Mouse (Mus musculus) ES-Bruce4 (cell line): Measurements from ENCODE around the gene Sds.

Experiments
- CTCF ChIP-seq: IDR thresholded peaks from one replicate; pipeline ENCODE4 v1.8.1; 2011; ENCODE audit warnings: low read depth, low read length
- EP300 ChIP-seq: IDR thresholded peaks from 2 replicates; pipeline ENCODE4 v1.6.1; 2011; ENCODE audit warnings: low read depth, low read length; ENCODE audit not compliant: insufficient read depth
- POLR2A ChIP-seq: IDR thresholded peaks from one replicate; pipeline ENCODE4 v1.8.1; 2011; ENCODE audit warnings: low read length; ENCODE audit not compliant: insufficient read depth

- peak; percentile 77 for TF ChIP-seq CTCF
- TF ChIP-seq POLR2A, result no peak
- no peak for TF ChIP-seq EP300
Observed at GRCm38 (mm10) chr5:120464321-120464720, 12.0 kb upstream of the Sds start.
